Mouse (Mus musculus) splenic B cell, adult 2 months (primary cell): Measurements from ENCODE around the gene Olfr859.
"Not testable (repeated sequence)": the region's sequence is repeated elsewhere in the genome, so short reads cannot be mapped to it uniquely, and the experiment has no call there.

Source experiments
- DNase-seq: peaks from one replicate; pipeline ENCODE4 v3.0.0-alpha.2; 2011; ENCODE audit warnings: low read depth, low spot score
- H3K27me3 ChIP-seq: 2 replicates; pipeline ENCODE4 v1.6.1; 2012; ENCODE audit warnings: mild to moderate bottlenecking, low read length, moderate library complexity, mixed read lengths; ENCODE audit not compliant: control insufficient read depth, poor library complexity, insufficient read depth, severe bottlenecking
- H3K36me3 ChIP-seq: 2 replicates; pipeline ENCODE4 v1.6.1; 2012; ENCODE audit warnings: mild to moderate bottlenecking, low read length, moderate library complexity, mixed read lengths; ENCODE audit not compliant: control insufficient read depth, poor library complexity, insufficient read depth, severe bottlenecking

Olfr859 gene

DNA sequence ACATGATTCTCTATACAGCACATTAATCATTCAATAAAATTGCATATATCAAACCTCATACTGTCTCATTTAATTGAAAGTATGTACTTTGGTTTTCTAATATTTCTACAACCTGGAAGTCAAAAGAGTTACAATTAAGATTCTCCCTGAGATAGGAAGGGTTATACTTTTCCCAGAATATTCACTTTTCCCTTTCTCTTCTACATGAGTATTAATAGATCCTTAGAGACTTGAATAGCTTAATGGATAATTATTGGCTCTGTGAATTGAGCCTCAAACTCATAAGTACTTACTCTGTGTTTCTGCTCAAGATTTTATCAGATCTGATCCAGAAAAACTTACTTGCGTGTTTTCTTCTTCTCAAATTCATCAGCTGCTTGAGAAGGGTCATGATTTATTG is at the start of gene Olfr859:
Olfr859 (plus strand) TSS at position 301 of the 400 bp plus-strand sequence.
- H3K36me3 ChIP-seq, H3K27me3 ChIP-seq, DNase-seq: not testable (repeated sequence)

GRCm38 (mm10) chr9:19769136-19769535 is 35.6 kb upstream of the Olfr859 start:
- Histone ChIP-seq H3K27me3 (no peaks in the 10 kb centered on the region), H3K36me3 (no peaks in the 10 kb centered on the region)
- no peak for DNase-seq

GRCm38 (mm10) chr9:19769701-19770100 is 35.0 kb upstream of the Olfr859 start:
- Histone ChIP-seq H3K27me3 (no peaks in the 10 kb centered on the region), H3K36me3 (no peaks in the 10 kb centered on the region)
- DNase-seq = no peak

DNA sequence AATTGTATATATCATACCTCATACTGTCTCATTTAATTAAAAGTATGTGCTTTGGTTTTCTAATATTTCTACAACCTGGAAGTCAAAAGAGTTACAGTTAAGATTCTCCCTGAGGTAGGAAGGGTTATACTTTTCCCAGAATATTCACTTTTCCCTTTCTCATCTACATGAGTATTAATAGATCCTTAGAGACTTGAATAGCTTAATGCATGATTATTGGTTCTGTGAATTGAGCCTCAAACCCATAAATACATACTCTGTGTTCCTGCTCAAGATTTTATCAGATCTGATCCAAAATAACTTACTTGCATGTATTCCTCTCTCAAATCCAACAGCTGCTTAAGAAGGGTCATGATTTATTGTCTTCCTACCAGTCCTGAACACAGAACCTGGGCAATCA is 24.7 kb upstream of the Olfr859 start, which contains the start of gene Olfr58:
Olfr58 (plus strand) TSS at position 301 of the 400 bp plus-strand sequence.
- H3K27me3 ChIP-seq = no peaks in the 10 kb centered on the region
- no peak for DNase-seq
- H3K36me3 ChIP-seq = no peaks in the 10 kb centered on the region

DNA sequence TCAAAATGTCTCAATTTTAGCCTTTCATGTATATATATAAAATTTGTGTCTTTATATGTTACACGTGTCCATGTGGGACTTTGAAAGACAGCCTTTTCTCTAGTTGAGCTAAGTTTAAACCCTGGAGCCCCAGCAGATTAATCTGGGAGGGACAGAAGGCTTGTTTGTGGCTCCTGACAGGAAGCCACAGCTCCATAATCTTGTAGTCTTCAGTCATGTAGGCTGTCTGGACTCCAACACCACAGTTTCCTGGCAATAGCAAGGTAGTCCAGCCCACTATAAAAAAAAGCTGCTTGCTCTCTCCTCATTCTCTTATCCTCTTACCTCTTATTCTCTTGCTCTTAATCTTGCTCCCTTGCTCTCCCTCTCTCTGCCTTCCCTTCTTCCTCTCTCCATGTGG is 1.7 kb upstream of the Olfr859 start:
- no peak for DNase-seq

DNA sequence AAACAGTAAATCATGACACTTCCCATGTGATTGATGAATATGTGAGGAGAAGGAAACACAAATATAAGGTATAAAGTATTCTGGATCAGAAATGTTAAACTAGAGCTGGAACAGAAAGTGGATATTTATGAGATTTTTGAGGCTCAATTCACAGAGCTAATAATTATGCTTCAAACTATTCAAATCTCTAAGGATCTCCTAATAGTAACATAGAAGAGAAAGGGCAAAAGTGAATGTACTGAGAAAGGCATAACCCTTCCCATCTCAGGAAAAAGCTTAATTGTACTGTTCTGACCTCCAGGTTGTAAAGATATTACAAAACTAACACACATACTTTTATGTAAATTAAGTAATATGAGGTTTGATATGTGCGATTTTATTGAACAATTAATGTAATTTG is 44.9 kb downstream of the Olfr859 start, which contains the start of gene Olfr860:
Olfr860 (minus strand) TSS at position 101 of the 400 bp plus-strand sequence.
- Histone ChIP-seq H3K36me3 (no peaks in the 10 kb centered on the region), H3K27me3 (no peaks in the 10 kb centered on the region)
- no peak for DNase-seq

More for the DNA sequence above, 1.7 kb upstream of the Olfr859 start:
- H3K36me3 ChIP-seq = no peaks in the 10 kb centered on the region
- H3K27me3 ChIP-seq = no peaks in the 10 kb centered on the region
